Mouse (Mus musculus) spleen, adult 2 months (tissue): ENCODE results near the gene Rbms3. TPM values are rescaled to one million over a fixed set of nuclear protein-coding genes. Genes with fewer than 3 reads are reported as not detected.

Experiments
- DNase-seq, 2 experiments: peaks; one replicate each; pipeline versions ENCODE4 v3.0.0 to v3.0.0-alpha.2; 2012 to 2021; ENCODE audit warnings: low spot score in 2 of 2, low read depth in 1 of 2
- H3K27ac ChIP-seq: fragments of 200-500 bp; 2 replicates; pipeline ENCODE4 v1.5.1; 2012; ENCODE audit warnings: low read length, inconsistent platforms; ENCODE audit not compliant: insufficient read depth
- H3K27me3 ChIP-seq: fragments of 200-500 bp; 2 replicates; pipeline ENCODE4 v1.6.1; 2012; ENCODE audit warnings: mild to moderate bottlenecking, moderate library complexity, low read length, inconsistent platforms; ENCODE audit not compliant: control insufficient read depth, insufficient read depth
- H3K36me3 ChIP-seq: fragments of 200-500 bp; 2 replicates; pipeline ENCODE4 v1.6.1; 2012; ENCODE audit warnings: mild to moderate bottlenecking, low read length, inconsistent platforms; ENCODE audit not compliant: control insufficient read depth, insufficient read depth
- H3K4me1 ChIP-seq: fragments of 200-500 bp; 2 replicates; pipeline ENCODE4 v1.6.1; 2011; ENCODE audit warnings: inconsistent platforms; ENCODE audit not compliant: control insufficient read depth, insufficient read depth, insufficient read length
- H3K4me3 ChIP-seq: fragments of 200-500 bp; 2 replicates; pipeline ENCODE4 v1.5.1; 2011; ENCODE audit warnings: mild to moderate bottlenecking, inconsistent platforms; ENCODE audit not compliant: insufficient read depth, insufficient read length; ENCODE audit errors: extremely low read depth
- CTCF ChIP-seq: fragments of 200-500 bp; IDR thresholded peaks from 2 replicates; pipeline ENCODE4 v1.5.1; 2011; ENCODE audit warnings: mild to moderate bottlenecking, inconsistent platforms; ENCODE audit not compliant: insufficient read depth, insufficient read length, insufficient replicate concordance; ENCODE audit errors: extremely low read depth
- POLR2A ChIP-seq: fragments of 200-500 bp; IDR thresholded peaks from 2 replicates; pipeline ENCODE4 v1.6.1; 2011; ENCODE audit warnings: low read depth, low read length, inconsistent platforms
- WGBS: fragments of 180-500 bp; shearing (Covaris S2); methylation state at CpG from one replicate; pipeline ENCODE4 v1.1.7; 2018; 5-methylcytosine and 5-hydroxymethylcytosine counted together
- polyA plus RNA-seq: library from polyadenylated mRNA; depleted of rRNA; stranded (reverse); fragments of >200 nt; gene quantifications from 2 replicates; pipeline ENCODE4 v1.2.3, GENCODE M21; 2012

Gene Rbms3
- polyA plus RNA-seq, 1 experiment: 6.8 TPM

DNA sequence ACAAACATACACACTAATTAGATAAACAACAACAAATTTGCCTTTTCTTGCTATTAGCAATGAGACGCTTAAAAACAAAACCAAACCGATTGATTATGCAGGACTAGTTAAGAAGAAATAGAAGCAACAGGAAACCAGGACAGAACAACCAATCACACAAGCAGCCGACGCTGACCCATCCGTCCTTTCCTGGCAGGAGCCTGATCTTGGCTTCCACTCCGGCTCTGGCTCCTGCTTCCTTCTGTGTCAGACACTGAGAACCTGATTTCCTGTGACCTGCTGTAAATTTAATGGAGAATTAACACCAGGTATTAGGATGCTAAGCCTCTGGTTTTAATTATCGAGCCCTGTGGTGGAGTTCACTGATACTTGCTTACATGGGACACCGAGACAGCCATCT lies 706.6 kb downstream of the Rbms3 start:
- Histone ChIP-seq H3K27ac (no peak overlapping the region), H3K4me3 (no peak overlapping the region), H3K27me3 (no peaks in the 10 kb centered on the region), H3K4me1 (no peaks in the 10 kb centered on the region), H3K36me3 (no peaks in the 10 kb centered on the region)
- DNase-seq: no peak
- TF ChIP-seq CTCF (no peak), POLR2A (no peak)
- 90% methylated on average over 8 of the region's 8 CpGs for WGBS

DNA sequence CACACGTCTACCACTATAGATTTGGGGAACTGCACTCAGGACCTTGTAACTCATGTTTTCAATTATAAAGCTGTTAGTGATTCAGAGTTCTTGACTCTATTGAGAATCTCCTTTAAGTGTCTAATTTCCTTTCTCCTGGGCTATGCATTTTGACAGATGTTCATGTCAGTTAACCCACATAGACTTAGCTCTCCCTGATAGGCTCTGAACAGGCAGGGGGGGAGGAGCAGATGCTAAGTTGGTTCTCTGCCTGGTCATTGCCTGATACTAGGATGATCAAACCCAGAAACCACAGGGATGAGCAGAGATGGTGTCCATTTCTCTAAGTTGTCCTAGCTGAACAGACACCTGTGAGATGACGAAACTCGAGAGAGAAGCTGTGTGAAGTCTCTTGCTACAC lies 707.2 kb downstream of the Rbms3 start:
- no peak for TF ChIP-seq CTCF
- no peak for TF ChIP-seq POLR2A
- no peak for DNase-seq
- 79% methylated on average over 3 of the region's 3 CpGs for WGBS
- H3K4me3 ChIP-seq: no peak overlapping the region
- no peaks in the 10 kb centered on the region for H3K27me3 ChIP-seq
- H3K36me3 ChIP-seq: no peaks in the 10 kb centered on the region
- no peaks in the 10 kb centered on the region for H3K4me1 ChIP-seq
- H3K27ac ChIP-seq: no peak overlapping the region

DNA sequence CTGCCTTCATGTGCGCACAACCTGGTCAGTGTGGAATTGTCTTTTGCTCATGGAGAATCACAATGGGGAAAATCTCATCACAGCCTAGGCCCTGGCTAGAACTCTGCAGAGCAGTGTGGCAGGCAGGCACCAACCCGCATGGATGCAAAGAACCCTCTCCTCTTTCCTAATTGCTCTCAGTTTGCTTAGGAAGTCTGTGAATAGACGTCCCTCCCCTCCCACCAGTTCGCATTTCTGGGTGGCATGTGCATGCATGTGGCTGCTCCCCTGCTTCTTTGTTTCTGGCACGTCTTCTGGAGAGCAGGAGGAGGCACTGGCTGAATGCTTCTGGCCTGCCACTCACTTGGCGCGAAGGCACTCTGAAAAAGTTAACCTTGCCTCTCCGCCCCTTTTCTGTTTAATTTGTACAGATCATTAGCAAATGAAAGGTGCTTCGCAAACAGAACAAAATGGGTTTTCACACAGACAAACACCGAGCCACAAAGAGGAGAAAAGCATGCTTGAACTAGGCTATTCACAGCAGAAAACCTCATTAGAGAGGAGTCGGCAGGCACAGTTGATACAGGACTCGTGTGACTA lies 710.2 kb downstream of the Rbms3 start:
- no peak for DNase-seq
- Histone ChIP-seq H3K4me3 (no peak overlapping the region), H3K4me1 (no peaks in the 10 kb centered on the region), H3K27ac (no peak overlapping the region), H3K27me3 (no peaks in the 10 kb centered on the region), H3K36me3 (no peaks in the 10 kb centered on the region)
- 76% methylated on average over 12 of the region's 12 CpGs for WGBS
- TF ChIP-seq CTCF: no peak
- TF ChIP-seq POLR2A: no peak

DNA sequence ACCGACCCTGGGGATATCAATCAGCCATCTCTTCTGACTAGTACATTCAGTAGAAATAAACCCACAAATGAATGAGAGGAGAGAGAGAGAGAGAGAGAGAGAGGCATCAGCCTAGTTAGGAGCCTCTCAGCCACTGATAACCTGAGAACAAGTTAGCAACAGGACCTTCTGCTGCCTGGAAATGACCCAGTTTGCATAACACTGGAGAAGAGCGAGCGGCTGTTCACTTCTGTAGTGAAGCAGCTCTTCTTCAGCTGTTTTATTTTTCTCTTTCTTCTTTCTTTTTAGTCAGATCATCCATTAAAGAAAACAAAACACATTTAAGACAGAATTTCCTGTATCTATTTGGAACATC lies 717.2 kb downstream of the Rbms3 start:
- Histone ChIP-seq H3K4me1 (no peaks in the 10 kb centered on the region), H3K36me3 (no peaks in the 10 kb centered on the region), H3K27ac (no peak overlapping the region), H3K4me3 (no peak overlapping the region), H3K27me3 (no peaks in the 10 kb centered on the region)
- no peak for DNase-seq
- TF ChIP-seq CTCF (no peak), POLR2A (no peak)
- 60% methylated on average over 3 of the region's 3 CpGs for WGBS

DNA sequence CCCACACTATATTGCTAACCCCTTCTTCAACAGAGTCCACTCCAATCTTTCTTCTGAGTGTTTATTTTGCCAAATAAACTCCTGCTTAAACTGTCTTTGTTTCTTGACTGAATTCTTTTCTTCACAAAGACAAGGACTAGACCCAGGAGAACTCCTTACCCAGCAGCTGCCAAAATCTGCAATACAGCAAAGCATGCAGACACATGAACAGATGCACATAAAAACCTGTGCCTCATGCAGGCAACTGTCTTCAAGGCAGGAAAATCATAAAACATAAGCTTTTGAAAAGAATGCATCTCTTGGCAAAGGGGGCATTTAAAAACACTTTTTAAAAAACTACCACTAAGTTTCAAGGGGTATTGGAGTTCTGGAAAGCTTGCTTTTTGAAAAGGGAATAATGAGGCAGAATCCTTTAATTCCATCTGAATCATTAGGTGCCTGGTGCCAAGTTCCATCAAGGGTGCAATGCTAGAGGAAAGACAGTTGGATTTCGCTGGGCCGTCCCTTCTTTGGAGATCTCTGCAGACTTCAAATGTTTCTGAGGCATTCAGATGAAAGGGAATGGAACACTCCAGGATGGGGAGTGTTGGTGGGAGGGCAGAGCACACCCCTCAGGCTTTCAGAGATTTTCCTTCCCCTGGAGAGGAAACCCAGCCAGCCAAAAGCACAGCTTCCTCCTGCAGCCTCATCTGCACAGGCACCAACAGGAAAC lies 717.8 kb downstream of the Rbms3 start:
- Histone ChIP-seq H3K27me3 (no peaks in the 10 kb centered on the region), H3K4me1 (no peaks in the 10 kb centered on the region), H3K4me3 (no peak overlapping the region), H3K36me3 (no peaks in the 10 kb centered on the region), H3K27ac (no peak overlapping the region)
- no peak for DNase-seq
- 55% methylated on average over 2 of the region's 2 CpGs for WGBS
- TF ChIP-seq POLR2A (no peak), CTCF (no peak)

DNA sequence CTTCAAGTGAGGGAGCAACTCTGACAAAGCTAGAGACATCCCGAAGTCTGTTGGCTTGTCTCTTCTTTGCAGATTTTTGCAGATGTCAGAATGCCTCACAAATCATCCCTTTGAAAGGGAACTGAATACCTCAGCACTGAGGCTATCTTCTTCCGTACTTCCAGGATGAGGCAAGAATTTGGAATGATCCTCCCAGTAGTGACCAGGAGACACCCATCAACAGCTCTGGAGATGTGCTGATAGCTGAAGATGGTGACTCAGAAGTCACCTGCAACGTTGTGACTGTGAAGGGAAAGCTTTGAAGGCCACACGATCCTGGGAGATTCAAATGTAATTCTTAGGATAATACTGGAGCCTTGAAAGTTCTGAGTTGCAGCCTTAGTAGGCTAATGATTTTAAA lies 720.2 kb downstream of the Rbms3 start:
- 80% methylated on average over 4 of the region's 4 CpGs for WGBS
- H3K36me3 ChIP-seq: no peaks in the 10 kb centered on the region
- TF ChIP-seq POLR2A (no peak), CTCF (no peak)

DNA sequence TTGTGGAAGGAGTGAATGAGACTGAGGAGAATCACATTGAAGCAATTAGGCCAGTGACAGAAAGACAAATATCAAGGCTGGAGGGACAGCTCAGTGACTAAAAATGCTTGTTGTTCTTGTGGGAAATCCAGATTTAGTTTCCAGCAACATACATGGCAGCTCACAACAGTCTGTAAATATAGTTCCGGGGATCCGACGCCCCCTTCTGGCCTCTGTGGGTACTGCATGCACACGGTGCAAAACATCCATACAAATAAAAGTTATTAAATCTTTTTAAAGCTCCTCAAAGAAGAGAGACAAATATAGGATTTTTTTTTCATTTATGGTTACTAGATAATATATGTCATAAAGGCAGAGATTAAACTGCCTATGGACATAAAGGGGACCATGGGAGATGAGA lies 722.8 kb downstream of the Rbms3 start:
- Histone ChIP-seq H3K4me3 (no peak overlapping the region), H3K27ac (no peak overlapping the region), H3K27me3 (no peaks in the 10 kb centered on the region), H3K36me3 (no peaks in the 10 kb centered on the region), H3K4me1 (no peaks in the 10 kb centered on the region)
- TF ChIP-seq CTCF (no peak), POLR2A (no peak)
- no peak for DNase-seq
- 71% methylated on average over 4 of the region's 4 CpGs for WGBS

More for the DNA sequence above, 720.2 kb downstream of the Rbms3 start:
- no peaks in the 10 kb centered on the region for H3K27me3 ChIP-seq
- no peak overlapping the region for H3K4me3 ChIP-seq
- H3K4me1 ChIP-seq: no peaks in the 10 kb centered on the region
- no peak overlapping the region for H3K27ac ChIP-seq
- DNase-seq: no peak
